Mouse (Mus musculus) small intestine, adult 2 months (tissue): ENCODE measurements around the gene Limch1. TPM values are rescaled to one million over a fixed set of nuclear protein-coding genes. Genes with fewer than 3 reads are reported as not detected.

Experiments
- H3K27ac ChIP-seq: fragments of 200-500 bp; 2 replicates; pipeline ENCODE4 v1.5.1; 2012; ENCODE audit warnings: low read depth, low read length, control low read depth, inconsistent platforms; ENCODE audit not compliant: insufficient read depth
- H3K27me3 ChIP-seq: fragments of 200-500 bp; 2 replicates; pipeline ENCODE4 v1.6.1; 2012; ENCODE audit warnings: mild to moderate bottlenecking, moderate library complexity, low read length, inconsistent platforms; ENCODE audit not compliant: control insufficient read depth, insufficient read depth
- H3K36me3 ChIP-seq: fragments of 200-500 bp; 2 replicates; pipeline ENCODE4 v1.6.1; 2012; ENCODE audit warnings: mild to moderate bottlenecking, low read length, control low read depth, inconsistent platforms; ENCODE audit not compliant: control insufficient read depth, insufficient read depth
- H3K4me1 ChIP-seq: fragments of 200-500 bp; 2 replicates; pipeline ENCODE4 v1.6.1; 2012; ENCODE audit warnings: low read length, inconsistent platforms, mixed read lengths; ENCODE audit not compliant: control insufficient read depth, insufficient read depth, insufficient read length
- H3K4me3 ChIP-seq: fragments of 200-500 bp; 2 replicates; pipeline ENCODE4 v1.5.1; 2012; ENCODE audit warnings: low read depth, mild to moderate bottlenecking, control low read depth, inconsistent platforms, low read length, moderate library complexity
- CTCF ChIP-seq: fragments of 200-500 bp; IDR thresholded peaks from 2 replicates; pipeline ENCODE4 v1.5.1; 2012; ENCODE audit warnings: low read depth, mild to moderate bottlenecking, control low read depth, inconsistent platforms, low read length, moderate library complexity, mixed read lengths; ENCODE audit not compliant: insufficient replicate concordance, insufficient read length; ENCODE audit errors: extremely low read depth
- POLR2A ChIP-seq: fragments of 200-500 bp; IDR thresholded peaks from 2 replicates; pipeline ENCODE4 v1.6.1; 2012; ENCODE audit warnings: low read depth, mild to moderate bottlenecking, control low read depth, inconsistent platforms, low read length, moderate library complexity
- WGBS: fragments of 180-500 bp; shearing (Covaris S2); methylation state at CpG from one replicate; pipeline ENCODE4 v1.1.7; 2018; 5-methylcytosine and 5-hydroxymethylcytosine counted together
- polyA plus RNA-seq: library from polyadenylated mRNA; depleted of rRNA; stranded (reverse); fragments of >200 nt; gene quantifications from 2 replicates; pipeline ENCODE4 v1.2.3, GENCODE M21; 2012

Gene Limch1
- polyA plus RNA-seq, 1 experiment = 1.0 TPM

DNA sequence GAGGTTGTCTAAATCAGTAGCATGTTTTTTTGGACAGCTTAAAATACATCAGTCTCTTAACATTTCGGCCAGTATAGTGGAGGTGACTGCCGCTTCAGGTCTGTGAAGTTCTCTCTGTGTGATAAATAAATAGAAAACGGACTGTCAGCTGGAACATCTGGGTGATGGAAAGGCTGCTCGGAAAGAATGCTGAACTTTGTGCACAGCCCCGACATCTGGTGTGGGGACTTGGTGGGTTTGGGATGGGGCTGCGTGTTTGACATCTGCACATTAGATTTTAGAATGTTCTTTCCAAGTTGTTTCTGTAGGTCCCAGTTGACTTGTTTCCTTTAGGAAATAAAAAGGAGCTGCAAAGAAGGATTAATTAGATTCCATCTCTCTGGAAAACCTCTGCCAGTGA is 89.1 kb downstream of the Limch1 start:
- Histone ChIP-seq H3K4me1 (no peaks in the 10 kb centered on the region), H3K36me3 (no peaks in the 10 kb centered on the region), H3K27me3 (no peaks in the 10 kb centered on the region), H3K4me3 (no peak overlapping the region), H3K27ac (no peak overlapping the region)
- TF ChIP-seq POLR2A (no peak), CTCF (no peak)
- 71% methylated on average over 6 of the region's 6 CpGs for WGBS

DNA sequence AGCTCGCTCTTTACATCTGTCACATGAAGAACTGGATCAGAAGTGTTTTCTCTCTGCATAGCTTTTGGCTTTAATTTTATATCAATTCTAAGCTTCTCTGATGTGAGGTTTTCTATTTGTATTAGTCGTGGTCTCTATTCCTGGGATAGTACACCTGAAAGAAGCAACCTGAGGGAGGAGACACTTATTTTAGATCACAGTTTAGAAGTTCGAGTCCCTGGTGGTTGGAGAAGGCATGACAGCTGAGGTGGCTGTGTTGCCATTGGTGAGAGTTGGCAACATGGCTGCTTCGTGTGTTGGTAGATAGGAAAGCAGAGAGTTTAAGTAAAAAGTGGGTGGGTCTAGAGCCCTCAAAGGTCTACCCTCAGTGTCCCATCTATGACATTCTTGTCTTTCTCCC is 91.3 kb downstream of the Limch1 start:
- Histone ChIP-seq H3K36me3 (no peaks in the 10 kb centered on the region), H3K4me1 (no peaks in the 10 kb centered on the region), H3K4me3 (no peak overlapping the region), H3K27me3 (no peaks in the 10 kb centered on the region), H3K27ac (no peak overlapping the region)
- whole genome bisulfite sequencing = 87% methylated on average over 4 of the region's 4 CpGs
- no peak for TF ChIP-seq POLR2A
- TF ChIP-seq CTCF = no peak

DNA sequence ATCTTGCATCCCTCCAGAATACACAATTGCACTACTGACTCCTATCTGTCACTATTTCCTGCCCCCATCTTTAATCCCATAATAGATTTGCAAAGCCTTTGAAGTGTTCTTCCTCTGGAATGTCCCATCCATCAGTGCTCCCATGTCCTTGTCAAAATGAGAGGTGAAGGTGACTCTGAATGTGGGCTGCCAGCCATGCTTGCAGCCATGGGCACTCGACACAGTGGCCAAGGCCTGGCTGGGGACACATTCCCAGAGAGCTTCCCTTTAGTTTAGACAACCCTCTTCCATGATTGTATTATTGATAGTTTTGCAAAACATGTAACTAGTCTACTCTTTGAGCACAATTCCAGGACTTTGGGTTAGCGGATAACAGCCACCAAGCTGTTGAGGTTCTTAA is 96.3 kb downstream of the Limch1 start:
- no peaks in the 10 kb centered on the region for H3K27me3 ChIP-seq
- H3K4me3 ChIP-seq = no peak overlapping the region
- H3K27ac ChIP-seq = no peak overlapping the region
- H3K36me3 ChIP-seq = no peaks in the 10 kb centered on the region
- no peaks in the 10 kb centered on the region for H3K4me1 ChIP-seq
- WGBS = 98% methylated on average over 2 of the region's 2 CpGs
- TF ChIP-seq CTCF = no peak
- TF ChIP-seq POLR2A = no peak

- no peaks in the 10 kb centered on the region for H3K4me1 ChIP-seq
- H3K27me3 ChIP-seq = no peaks in the 10 kb centered on the region
- WGBS = 83% methylated on average over 5 of the region's 5 CpGs
- no peak overlapping the region for H3K4me3 ChIP-seq
- TF ChIP-seq CTCF (no peak), POLR2A (no peak)
- no peaks in the 10 kb centered on the region for H3K36me3 ChIP-seq
- H3K27ac ChIP-seq = no peak overlapping the region
These were observed 97.1 kb downstream of the Limch1 start for GRCm38 (mm10) chr5:66842776-66843175.

DNA sequence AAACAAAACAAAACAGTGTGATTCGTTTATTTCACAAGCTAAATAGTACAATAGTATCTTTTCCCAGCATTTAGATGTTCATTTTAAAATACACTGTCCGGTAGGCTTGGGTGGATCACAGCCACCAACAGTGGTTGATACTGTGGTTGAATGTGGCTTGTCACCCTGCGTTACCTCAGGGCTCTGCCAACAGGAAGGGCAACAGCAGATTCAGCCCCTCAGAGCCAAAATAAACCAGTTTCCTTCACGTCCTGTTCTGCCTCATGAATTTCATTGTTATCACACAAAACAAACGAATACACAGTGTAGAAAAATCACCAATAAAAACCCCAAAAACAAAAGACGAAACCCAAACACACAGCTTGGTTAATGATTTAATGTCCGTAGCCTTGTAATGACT is 102.5 kb downstream of the Limch1 start:
- Histone ChIP-seq H3K27ac (no peak overlapping the region), H3K36me3 (no peaks in the 10 kb centered on the region), H3K4me3 (no peak overlapping the region), H3K27me3 (no peaks in the 10 kb centered on the region), H3K4me1 (no peaks in the 10 kb centered on the region)
- WGBS = 47% methylated on average over 7 of the region's 7 CpGs
- TF ChIP-seq POLR2A (no peak), CTCF (no peak)

- H3K27ac ChIP-seq = no peak overlapping the region
- no peaks in the 10 kb centered on the region for H3K27me3 ChIP-seq
- no peaks in the 10 kb centered on the region for H3K4me1 ChIP-seq
- H3K36me3 ChIP-seq = no peaks in the 10 kb centered on the region
- no peak overlapping the region for H3K4me3 ChIP-seq
- WGBS = 78% methylated on average over 4 of the region's 4 CpGs
- no peak for TF ChIP-seq POLR2A
- TF ChIP-seq CTCF = no peak
These were observed 103.5 kb downstream of the Limch1 start for GRCm38 (mm10) chr5:66849148-66849547.

DNA sequence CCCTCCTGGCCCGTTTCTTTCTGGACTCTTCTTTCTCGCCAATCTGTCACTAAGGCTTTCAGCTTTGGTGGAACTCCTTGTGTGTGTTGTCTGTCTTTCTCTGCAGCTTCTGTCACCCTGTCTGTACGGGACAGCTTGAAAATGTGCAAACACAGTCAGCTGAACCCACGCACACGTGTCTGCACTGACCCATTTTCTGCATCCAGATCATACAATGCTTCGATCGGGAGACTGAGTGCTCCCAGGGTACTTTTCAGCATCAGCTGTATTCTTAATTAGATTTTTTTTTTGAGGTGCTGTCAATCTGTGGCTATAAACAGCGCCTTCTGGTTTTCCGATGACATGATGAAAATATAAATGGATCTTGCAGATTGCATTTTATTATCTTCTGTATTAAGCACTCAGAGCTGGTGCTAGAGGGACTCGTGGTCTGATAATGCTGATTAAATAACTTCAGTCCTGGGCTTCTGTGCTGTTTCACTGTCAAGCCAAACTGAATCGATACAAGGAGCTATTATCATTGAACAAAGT is 105.2 kb downstream of the Limch1 start:
- H3K36me3 ChIP-seq = no peaks in the 10 kb centered on the region
- no peaks in the 10 kb centered on the region for H3K4me1 ChIP-seq
- TF ChIP-seq CTCF = no peak
- no peak for TF ChIP-seq POLR2A
- H3K4me3 ChIP-seq = no peak overlapping the region
- H3K27me3 ChIP-seq = no peaks in the 10 kb centered on the region
- WGBS = 80% methylated on average over 11 of the region's 11 CpGs
- no peak overlapping the region for H3K27ac ChIP-seq

- Histone ChIP-seq H3K36me3 (no peaks in the 10 kb centered on the region), H3K4me1 (no peaks in the 10 kb centered on the region), H3K27me3 (no peaks in the 10 kb centered on the region), H3K27ac (no peak overlapping the region), H3K4me3 (no peak overlapping the region)
- 73% methylated on average over 5 of the region's 5 CpGs for WGBS
- TF ChIP-seq POLR2A (no peak), CTCF (no peak)
These were observed 106.1 kb downstream of the Limch1 start for GRCm38 (mm10) chr5:66851708-66852107.
